Mouse (Mus musculus): Measurements from ENCODE around the gene Abcb9. TPM values are rescaled to one million over a fixed set of nuclear protein-coding genes. Genes with fewer than 3 reads are reported as not detected.
A peak's percentile ranks its signal among the peaks of the same experiment; 100 is the strongest.

Gene Abcb9
- total RNA-seq, 2 experiments from 2014 or later, result 30.6 to 33.4 TPM

GRCm38 (mm10) chr5:124093852-124094604, 1.6 kb downstream of the Abcb9 start:
- DNase-seq (ENCODE audit: low spot score in 2 of 2), result no peak

- DNase-seq (ENCODE audit: low spot score in 2 of 2), result peak; percentile 74 to 76
Measured at GRCm38 (mm10) chr5:124093120-124093794, 2.3 kb downstream of the Abcb9 start.

- no peak for DNase-seq (ENCODE audit: low spot score in 2 of 2)
Measured at GRCm38 (mm10) chr5:124091951-124092406, 3.6 kb downstream of the Abcb9 start.

GRCm38 (mm10) chr5:124089868-124090267, 5.7 kb downstream of the Abcb9 start:
- no peak for DNase-seq (ENCODE audit: low spot score in 2 of 2)

GRCm38 (mm10) chr5:124086876-124087275, 8.7 kb downstream of the Abcb9 start:
- DNase-seq (ENCODE audit: low spot score in 2 of 2), result no peak

GRCm38 (mm10) chr5:124085513-124085912, 10.1 kb downstream of the Abcb9 start:
- DNase-seq (ENCODE audit: low spot score in 2 of 2), result no peak

- peak; percentile 71 to 89 for DNase-seq (ENCODE audit: low spot score in 2 of 2)
Measured at GRCm38 (mm10) chr5:124084588-124085173, 10.9 kb downstream of the Abcb9 start.

GRCm38 (mm10) chr5:124083850-124084587, 11.6 kb downstream of the Abcb9 start:
- no peak for DNase-seq (ENCODE audit: low spot score in 2 of 2)

- DNase-seq (ENCODE audit: low spot score in 2 of 2), result no peak
Measured at GRCm38 (mm10) chr5:124082941-124083688, 12.5 kb downstream of the Abcb9 start.

- DNase-seq (ENCODE audit: low spot score in 2 of 2), result no peak
Measured at GRCm38 (mm10) chr5:124082447-124082846, 13.2 kb downstream of the Abcb9 start.

GRCm38 (mm10) chr5:124079880-124080279, 15.7 kb downstream of the Abcb9 start:
- no peak for DNase-seq (ENCODE audit: low spot score in 2 of 2)

GRCm38 (mm10) chr5:124078794-124079416, 16.7 kb downstream of the Abcb9 start:
- peak; percentile 71 to 84 for DNase-seq (ENCODE audit: low spot score in 2 of 2)

- no peak for DNase-seq (ENCODE audit: low spot score in 2 of 2)
Measured at GRCm38 (mm10) chr5:124077856-124078460, 17.6 kb downstream of the Abcb9 start.

GRCm38 (mm10) chr5:124077241-124077640, 18.4 kb downstream of the Abcb9 start:
- no peak for DNase-seq (ENCODE audit: low spot score in 2 of 2)

GRCm38 (mm10) chr5:124076559-124076958, 19.0 kb downstream of the Abcb9 start:
- no peak for DNase-seq (ENCODE audit: low spot score in 2 of 2)

- DNase-seq (ENCODE audit: low spot score in 2 of 2), result no peak
Measured at GRCm38 (mm10) chr5:124075716-124076115, 19.9 kb downstream of the Abcb9 start.

- DNase-seq (ENCODE audit: low spot score in 2 of 2), result no peak
Measured at GRCm38 (mm10) chr5:124074845-124075307, 20.7 kb downstream of the Abcb9 start.

- no peak for DNase-seq (ENCODE audit: low spot score in 2 of 2)
Measured at GRCm38 (mm10) chr5:124073682-124074081, 21.9 kb downstream of the Abcb9 start.

GRCm38 (mm10) chr5:124069657-124070056, 25.9 kb downstream of the Abcb9 start:
- no peak for DNase-seq (ENCODE audit: low spot score in 2 of 2)
